Mouse (Mus musculus) kidney, adult 2 months (tissue): ENCODE measurements around the gene Birc5.

ENCODE experiments used
- CTCF ChIP-seq: fragments of 200-500 bp; conservative IDR thresholded peaks from 2 replicates; pipeline ENCODE4 v1.5.1; 2011; ENCODE audit warnings: low read depth, mild to moderate bottlenecking, control low read depth, low read length, moderate library complexity, mixed read lengths; ENCODE audit not compliant: insufficient read depth, insufficient read length
- POLR2A ChIP-seq: fragments of 200-500 bp; IDR thresholded peaks from one replicate; pipeline ENCODE4 v1.6.1; 2011; ENCODE audit warnings: low read depth, low read length, control low read depth

GRCm38 (mm10) chr11:117904442-117904841 is 55.4 kb downstream of the Birc5 start:
- TF ChIP-seq CTCF, result no peak
- no peak for TF ChIP-seq POLR2A
